Mouse (Mus musculus): ENCODE data around the gene 1700067K01Rik.

DNA sequence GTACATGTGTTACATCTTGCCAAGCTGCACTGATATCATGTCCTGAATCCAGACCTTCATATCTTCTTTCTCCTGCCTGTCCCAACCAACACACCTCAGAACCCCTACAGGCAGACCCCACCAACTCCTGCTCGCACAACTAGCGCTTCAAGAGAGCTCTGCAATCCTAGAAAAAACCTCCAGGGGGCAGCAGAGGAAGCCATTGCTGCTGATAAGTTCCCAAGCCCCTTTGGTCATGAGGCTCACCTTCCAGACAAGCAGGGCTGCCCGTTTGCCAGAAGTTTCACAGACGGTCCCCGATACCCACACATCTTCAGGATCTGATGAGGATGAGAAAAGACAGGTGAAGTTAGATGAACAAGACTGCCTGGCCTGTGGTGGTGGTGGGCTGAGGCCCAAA lies 37.7 kb downstream of the 1700067K01Rik start:
- peak; percentile 72 for TF ChIP-seq CTCF (IDR thresholded peaks at IDR 0.05; ENCODE audit: insufficient read depth, low read length)
- no peak for TF ChIP-seq POLR2A (IDR thresholded peaks at IDR 0.05; ENCODE audit: borderline replicate concordance, extremely low read depth, low read depth, low read length)

All from lung, adult 2 months (tissue).